Mouse (Mus musculus): ENCODE results near the gene Gm20075.
"Not testable (repeated sequence)": the region's sequence is repeated elsewhere in the genome, so short reads cannot be mapped to it uniquely, and the experiment has no call there.

Gene Gm20075

GRCm38 (mm10) chr13:96081276-96081675 lies at the start of gene Gm20075:
Gm20075 (minus strand) TSS chr13:96081376.
- DNase-seq (ENCODE audit: low read depth, low spot score), result not testable (repeated sequence)

DNA sequence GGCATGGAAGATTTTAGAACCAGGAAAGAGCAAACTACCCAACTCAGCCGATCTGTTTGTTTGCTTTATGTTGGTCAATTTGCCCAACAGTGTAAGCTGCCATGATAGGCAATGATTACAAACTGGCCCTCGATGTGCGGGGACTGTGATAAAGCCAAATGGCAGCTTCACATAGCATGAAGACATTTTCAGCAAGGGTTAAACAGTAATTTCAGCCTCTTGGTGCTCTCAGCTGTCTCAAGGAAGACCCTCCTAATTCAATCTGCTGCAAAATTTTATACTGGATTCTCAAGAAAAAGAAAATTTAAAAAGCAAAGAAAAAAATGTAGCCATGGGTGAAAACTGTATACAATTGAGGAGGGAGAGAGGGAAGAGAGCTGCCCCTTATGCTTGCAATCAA lies 47.9 kb upstream of the Gm20075 start:
- DNase-seq (ENCODE audit: low read depth, low spot score), result no peak

DNA sequence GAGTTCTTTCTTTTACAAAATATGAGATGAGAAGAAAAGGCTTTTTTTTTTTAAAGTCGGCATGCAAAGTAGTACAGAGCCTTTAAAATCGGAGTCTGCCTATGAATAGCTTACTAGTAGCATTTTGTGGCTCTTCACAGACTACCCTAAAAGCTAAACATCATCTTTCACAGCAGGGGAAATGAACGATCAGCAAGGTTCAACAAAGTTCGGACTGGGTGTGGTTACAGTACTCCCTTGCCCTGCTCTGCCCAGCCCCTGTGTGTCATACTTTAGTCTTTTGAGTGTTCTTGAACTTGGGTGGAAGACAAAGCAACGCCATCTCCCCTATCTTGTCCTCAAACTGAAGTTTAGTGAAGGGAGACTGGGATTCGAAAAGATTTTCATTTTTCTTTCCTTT lies 45.5 kb upstream of the Gm20075 start:
- DNase-seq (ENCODE audit: low read depth, low spot score), result no peak

DNA sequence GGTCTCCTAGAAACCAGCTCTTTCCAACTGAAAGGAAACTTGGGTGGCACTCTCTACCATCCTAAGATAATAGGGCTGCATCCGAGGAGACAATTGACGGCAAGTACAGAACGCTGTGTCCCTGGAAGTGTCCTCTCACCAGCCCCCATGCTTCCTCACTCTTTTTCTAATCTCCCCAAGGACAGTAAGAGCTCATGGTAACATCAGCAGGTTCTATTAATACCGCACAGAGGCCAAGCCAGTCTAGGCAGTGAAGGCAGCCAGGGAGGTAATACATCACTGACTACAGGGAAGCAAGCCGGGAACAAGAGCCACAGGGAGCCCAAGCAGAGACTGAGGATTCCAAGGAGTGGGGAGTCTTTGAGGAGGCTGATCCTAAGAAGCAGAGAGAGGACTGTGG lies 43.8 kb upstream of the Gm20075 start:
- DNase-seq (ENCODE audit: low read depth, low spot score), result no peak

DNA sequence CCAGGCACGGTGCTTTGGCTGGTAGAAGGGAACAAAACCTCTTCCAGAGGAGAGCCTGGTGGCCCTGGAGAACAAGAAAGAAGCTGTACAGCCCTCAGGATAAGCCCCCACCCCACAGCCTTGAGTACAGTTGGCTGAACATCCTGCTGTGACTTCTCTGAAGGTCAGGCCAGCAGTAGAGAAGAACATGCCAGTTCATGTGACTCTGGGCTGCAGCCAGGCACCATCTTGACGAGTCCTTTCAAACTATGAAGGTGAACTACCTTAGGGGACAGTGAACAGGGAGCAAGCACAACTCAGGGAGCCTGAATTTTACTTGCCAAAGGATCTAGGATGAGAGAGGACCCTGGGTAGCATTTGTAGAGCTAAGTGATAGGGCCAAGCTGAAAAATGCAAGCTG lies 31.5 kb upstream of the Gm20075 start:
- no peak for DNase-seq (ENCODE audit: low read depth, low spot score)

DNA sequence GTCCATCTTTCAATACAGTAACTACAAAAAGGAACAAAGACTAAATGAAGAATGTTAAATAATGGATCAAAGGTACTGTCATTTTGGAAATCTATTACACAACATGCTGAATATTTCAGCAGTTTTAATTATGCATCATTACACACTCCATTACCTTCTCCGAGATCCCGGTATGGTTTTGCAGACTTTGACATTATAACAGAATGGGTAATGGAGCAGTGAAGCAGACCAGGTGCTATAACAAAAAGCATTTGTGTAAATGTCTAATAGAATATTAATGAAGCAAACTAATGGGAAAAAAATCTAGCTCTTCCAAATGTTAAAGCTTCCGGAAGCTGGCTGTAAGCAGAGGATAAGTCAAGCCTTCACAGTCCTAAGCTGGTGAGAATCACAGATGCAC lies 29.6 kb upstream of the Gm20075 start:
- no peak for DNase-seq (ENCODE audit: low read depth, low spot score)

DNA sequence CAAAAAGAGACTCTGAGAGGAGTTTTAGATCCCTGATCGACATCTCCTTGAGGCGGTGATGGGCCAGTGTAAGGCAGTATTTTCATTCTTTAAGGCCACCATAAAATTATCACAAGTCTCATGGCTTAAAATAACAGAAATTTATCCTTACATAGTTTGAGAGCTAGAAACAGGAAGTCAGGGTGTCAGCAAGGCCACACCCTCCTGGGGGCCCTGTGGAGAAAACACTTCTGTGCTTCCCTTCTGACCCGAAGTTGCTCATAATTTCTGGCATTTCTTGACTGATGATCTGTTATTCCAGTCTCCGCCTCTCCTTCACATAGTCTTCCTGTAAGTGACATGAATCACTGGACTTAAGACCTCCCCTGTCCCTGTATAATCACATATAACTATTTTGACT lies 25.2 kb upstream of the Gm20075 start:
- peak; percentile 2 for DNase-seq (ENCODE audit: low read depth, low spot score)

DNA sequence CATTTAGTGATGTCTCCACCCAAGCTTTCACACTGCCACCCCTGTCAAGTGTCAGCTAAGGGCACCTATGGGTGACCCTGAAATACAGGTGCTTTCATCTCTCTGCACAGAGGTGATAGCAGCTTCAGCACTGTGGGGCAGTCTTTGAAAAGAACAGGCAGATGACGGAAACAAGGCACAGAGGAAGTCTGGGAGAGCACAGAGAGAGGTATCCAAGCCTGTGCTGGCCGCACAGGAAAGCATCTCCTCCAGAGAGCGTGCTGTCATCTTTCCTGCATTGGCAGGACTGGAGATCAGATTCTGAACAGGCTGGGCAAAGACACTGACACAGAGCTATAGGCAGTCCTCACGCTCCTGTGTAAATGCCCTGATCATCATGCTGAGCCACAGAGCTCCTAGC lies 9.8 kb upstream of the Gm20075 start:
- no peak for DNase-seq (ENCODE audit: low read depth, low spot score)

DNA sequence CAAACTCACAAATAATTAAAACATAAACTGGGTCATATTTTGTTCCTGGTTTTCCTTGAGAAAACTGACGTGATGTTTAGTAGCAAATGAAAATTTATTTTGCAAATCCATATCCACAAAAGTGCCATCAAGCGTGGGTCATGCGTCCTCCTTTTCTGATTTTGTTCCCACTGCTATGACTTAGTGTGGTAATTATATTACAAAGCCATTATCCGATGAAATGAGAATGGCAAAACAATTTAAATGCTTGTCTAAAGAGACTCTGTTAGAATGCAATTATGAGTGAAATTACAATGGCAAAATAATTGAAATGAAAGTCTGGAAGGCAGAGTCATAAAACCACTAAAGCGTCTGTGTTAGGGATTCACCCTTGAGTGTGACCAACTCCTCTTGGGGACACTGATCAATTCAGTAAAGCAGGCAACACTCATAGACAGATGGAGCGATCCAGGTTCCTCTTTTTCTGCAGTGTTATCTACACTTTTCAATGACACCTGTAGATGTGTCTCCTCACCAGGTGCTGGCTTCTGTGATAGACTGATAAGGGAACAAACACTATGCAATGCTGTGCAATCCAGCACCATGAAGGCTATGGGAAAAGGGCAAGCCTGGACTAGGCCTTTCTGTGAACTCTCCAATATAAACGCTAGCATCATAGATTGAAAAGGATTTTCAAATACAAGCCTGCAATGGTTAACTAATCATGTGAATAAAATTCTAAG lies 4.6 kb upstream of the Gm20075 start:
- no peak for DNase-seq (ENCODE audit: low read depth, low spot score)

- DNase-seq (ENCODE audit: low read depth, low spot score), result not testable (repeated sequence)
Observed at GRCm38 (mm10) chr13:96081754-96082153, 578 bp upstream of the Gm20075 start, which contains the start of gene Gm17190. Gm17190 (plus strand) TSS chr13:96082054.

GRCm38 (mm10) chr13:96073555-96073954 lies 7.6 kb downstream of the Gm20075 start:
- no peak for DNase-seq (ENCODE audit: low read depth, low spot score)

DNA sequence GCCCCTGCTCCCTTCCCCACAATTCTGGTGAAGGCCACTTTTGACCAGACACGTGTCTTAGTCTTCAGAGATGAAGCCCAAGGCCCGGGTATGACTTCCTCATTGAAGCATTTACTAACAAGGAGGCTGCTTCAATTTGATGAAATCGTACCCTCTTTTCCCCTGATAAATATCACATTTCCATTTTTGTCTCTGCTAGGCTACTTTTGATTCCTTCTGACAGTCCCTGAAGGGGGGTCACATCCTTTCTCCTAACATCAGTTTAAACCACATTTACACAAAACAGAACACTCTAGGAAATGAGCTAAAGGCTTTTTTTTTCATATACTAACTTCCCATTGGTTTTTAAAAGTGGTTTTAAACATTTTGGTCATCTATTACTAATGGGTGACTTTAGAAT lies 28.4 kb downstream of the Gm20075 start:
- DNase-seq (ENCODE audit: low read depth, low spot score), result no peak

DNA sequence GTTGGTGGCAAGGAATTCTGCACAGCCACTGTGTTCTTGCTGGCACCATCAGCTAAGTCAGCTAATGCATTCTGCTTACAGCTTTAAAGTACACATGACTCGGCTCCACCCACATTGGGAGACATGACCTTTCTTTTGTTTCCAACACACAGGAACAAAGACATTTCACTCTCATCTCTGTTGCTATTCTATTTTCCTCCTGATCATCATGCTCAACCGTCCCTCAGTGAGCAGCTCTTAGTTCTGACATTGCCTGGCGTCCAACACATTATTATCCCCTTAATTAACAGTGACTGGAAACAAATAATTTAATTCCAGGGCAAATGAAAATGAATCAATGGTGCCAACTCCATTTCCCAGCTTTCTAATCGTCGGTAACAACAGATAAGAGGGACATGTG lies 35.8 kb downstream of the Gm20075 start:
- DNase-seq (ENCODE audit: low read depth, low spot score), result no peak

DNA sequence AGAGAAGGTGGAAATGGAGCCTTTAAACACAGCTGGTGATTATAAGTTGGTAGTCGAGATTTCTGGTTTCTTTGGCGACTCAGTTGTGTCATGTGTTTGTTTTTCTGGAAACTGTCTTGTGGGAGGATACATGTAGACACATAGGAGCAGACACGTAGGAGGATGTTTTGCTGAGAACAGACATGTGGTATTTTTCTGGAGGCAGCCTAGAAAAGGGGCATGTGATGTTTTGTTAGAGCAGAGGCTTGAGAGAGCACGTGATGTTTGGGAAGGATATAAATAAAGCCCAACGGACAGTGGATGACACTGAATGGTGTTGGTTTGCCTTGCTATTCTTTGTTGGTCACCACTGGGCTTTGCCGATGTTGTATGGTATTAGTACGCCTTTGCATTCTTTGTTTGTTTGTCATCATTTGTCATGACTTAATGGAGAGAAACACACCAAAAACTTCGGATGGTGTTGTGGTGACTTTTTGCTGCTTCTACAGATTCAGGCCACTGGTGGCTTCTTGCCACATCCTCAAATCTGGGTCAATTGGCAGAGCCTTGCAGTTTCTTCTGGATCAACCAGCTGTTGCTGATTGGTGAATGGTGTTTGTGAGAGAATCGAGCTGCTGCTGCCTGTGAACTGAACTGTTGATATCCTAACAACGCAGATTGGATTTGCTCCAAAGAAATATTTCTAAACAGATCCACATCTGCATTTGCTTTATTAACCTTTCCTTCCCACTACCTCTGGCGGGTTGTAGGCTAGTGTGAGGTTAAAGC lies 40.7 kb downstream of the Gm20075 start:
- DNase-seq (ENCODE audit: low read depth, low spot score), result no peak

DNA sequence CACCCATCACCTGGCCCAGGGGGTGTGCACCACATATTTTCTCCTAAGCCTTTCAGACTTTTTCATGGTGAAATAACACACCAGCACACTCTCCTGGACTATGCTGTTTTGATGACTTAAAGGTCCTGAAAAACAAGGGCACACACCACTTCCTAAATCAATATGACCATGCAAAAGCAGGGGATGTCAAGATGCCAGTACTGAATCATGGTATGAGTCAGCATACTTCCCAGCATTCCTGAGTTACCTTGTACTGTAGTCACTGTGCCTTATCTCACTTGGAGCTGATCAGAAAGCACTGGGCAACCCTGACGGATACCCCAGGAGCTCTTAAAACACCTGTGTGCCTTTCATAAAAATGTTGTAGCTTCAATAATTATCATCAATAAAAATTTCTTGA lies 41.6 kb downstream of the Gm20075 start:
- no peak for DNase-seq (ENCODE audit: low read depth, low spot score)

GRCm38 (mm10) chr13:96030368-96031223 lies 50.6 kb downstream of the Gm20075 start:
- DNase-seq (ENCODE audit: low read depth, low spot score), result peak; percentile 41

Data from A20 (cell line).